Mouse (Mus musculus) embryonic facial prominence, embryonic 14.5 days (tissue): ENCODE measurements around the gene Kir3dl2. TPM values are rescaled to one million over a fixed set of nuclear protein-coding genes. Genes with fewer than 3 reads are reported as not detected.
"Not testable (repeated sequence)": the region's sequence is repeated elsewhere in the genome, so short reads cannot be mapped to it uniquely, and the experiment has no call there.

Source experiments
- ATAC-seq: fragments of 200-750 bp; cut with Nextera tagmentation; 2 replicates; pipeline ENCODE4 v1.8.0; 2017; ENCODE audit warnings: low read depth, moderate number of reproducible peaks, moderate TSS enrichment
- DNase-seq: peaks from one replicate; pipeline ENCODE4 v3.0.0-alpha.2; 2015; ENCODE audit warnings: low spot score
- H3K27ac ChIP-seq: fragments of 300-500 bp; sonication (generic); replicated peaks from 2 replicates; pipeline ENCODE4 v1.5.1; 2014; ENCODE audit warnings: low read depth, mild to moderate bottlenecking, low read length, moderate library complexity
- H3K27me3 ChIP-seq: fragments of 300-500 bp; sonication (generic); replicated peaks from 2 replicates; pipeline ENCODE4 v1.6.1; 2014; ENCODE audit warnings: low read length; ENCODE audit not compliant: control insufficient read depth, insufficient read depth
- H3K36me3 ChIP-seq: fragments of 300-500 bp; sonication (generic); 2 replicates; pipeline ENCODE4 v1.6.1; 2014; ENCODE audit warnings: low read length, mixed read lengths; ENCODE audit not compliant: control insufficient read depth, insufficient read depth
- H3K4me1 ChIP-seq: fragments of 300-500 bp; sonication (generic); 2 replicates; pipeline ENCODE4 v1.6.1; 2014; ENCODE audit warnings: antibody characterized with exemption, low read length; ENCODE audit not compliant: control insufficient read depth, insufficient read depth
- H3K4me2 ChIP-seq: fragments of 300-500 bp; sonication (generic); 2 replicates; pipeline ENCODE4 v1.6.1; 2014; ENCODE audit warnings: low read depth, mild to moderate bottlenecking, low read length, moderate library complexity, mixed read lengths
- H3K4me3 ChIP-seq: fragments of 300-500 bp; sonication (generic); 2 replicates; pipeline ENCODE4 v1.5.1; 2014; ENCODE audit warnings: low read depth, mild to moderate bottlenecking, low read length
- H3K9ac ChIP-seq: fragments of 300-500 bp; sonication (generic); 2 replicates; pipeline ENCODE4 v1.6.1; 2014; ENCODE audit warnings: low read depth, mild to moderate bottlenecking, low read length, moderate library complexity, mixed read lengths
- H3K9me3 ChIP-seq: fragments of 300-500 bp; sonication (generic); 2 replicates; pipeline ENCODE4 v1.6.1; 2016; ENCODE audit warnings: low read length; ENCODE audit not compliant: control insufficient read depth
- WGBS: fragments of 180-500 bp; shearing (Covaris S2); extraction: QIAGEN DNeasy Blood & Tissue Kit; methylation state at CpG from one replicate; pipeline ENCODE4 v1.1.7; 2014; 5-methylcytosine and 5-hydroxymethylcytosine counted together
- polyA plus RNA-seq: library from polyadenylated mRNA; unstranded; fragments of >200 nt; fragmentation: Nextera tagmentation; extraction: Ambion mirVana; gene quantifications from 2 replicates; pipeline ENCODE4 v1.2.1, GENCODE M21; 2014

Gene Kir3dl2
- not detected in 2 replicates for polyA plus RNA-seq

DNA sequence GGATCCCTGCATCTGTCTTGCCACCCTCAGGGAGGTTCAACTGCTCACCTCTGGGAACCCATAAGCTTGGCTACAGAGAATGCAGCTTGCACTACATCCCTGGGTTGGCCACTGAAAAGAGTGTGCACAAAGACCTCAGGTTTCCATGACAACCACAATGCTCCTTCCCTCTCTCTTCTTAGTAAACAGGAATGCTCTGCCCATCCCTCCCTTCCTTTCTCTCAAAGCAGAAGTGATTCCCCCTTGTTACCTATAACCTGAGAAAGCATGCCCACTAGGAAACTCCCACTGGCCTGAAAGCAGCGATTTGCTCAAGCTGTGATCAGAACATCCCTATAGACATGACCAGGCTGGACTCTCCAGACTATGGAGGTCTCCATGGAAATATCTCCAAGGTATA lies at the start of gene Kir3dl2:
Kir3dl2 (minus strand) TSS at position 101 of the 400 bp plus-strand sequence.
- not testable (repeated sequence) for H3K9me3 ChIP-seq, H3K9ac ChIP-seq, H3K4me1 ChIP-seq, ATAC-seq, H3K36me3 ChIP-seq, H3K4me3 ChIP-seq, H3K4me2 ChIP-seq, H3K27ac ChIP-seq, DNase-seq, H3K27me3 ChIP-seq
- WGBS = 65% methylated on average over 1 of the region's 1 CpGs

DNA sequence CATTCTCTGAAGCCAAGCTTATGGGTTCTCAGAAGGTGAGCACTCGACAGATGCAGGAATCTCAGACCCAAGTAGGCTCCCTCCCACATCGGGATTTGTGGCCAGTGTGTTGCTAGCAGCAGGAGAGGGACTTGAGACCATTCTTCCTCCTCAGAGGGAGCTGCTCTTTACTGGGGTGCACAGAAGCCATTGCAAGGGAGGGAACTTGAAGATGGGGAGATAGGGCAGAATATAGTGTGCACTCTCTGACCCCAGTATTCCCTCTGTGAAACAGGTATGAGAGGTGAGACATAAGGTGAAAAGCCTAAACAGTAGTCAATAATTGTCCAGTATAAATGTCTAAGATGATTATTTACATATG lies 47.0 kb upstream of the Kir3dl2 start:
- WGBS = 28% methylated on average over 2 of the region's 2 CpGs

DNA sequence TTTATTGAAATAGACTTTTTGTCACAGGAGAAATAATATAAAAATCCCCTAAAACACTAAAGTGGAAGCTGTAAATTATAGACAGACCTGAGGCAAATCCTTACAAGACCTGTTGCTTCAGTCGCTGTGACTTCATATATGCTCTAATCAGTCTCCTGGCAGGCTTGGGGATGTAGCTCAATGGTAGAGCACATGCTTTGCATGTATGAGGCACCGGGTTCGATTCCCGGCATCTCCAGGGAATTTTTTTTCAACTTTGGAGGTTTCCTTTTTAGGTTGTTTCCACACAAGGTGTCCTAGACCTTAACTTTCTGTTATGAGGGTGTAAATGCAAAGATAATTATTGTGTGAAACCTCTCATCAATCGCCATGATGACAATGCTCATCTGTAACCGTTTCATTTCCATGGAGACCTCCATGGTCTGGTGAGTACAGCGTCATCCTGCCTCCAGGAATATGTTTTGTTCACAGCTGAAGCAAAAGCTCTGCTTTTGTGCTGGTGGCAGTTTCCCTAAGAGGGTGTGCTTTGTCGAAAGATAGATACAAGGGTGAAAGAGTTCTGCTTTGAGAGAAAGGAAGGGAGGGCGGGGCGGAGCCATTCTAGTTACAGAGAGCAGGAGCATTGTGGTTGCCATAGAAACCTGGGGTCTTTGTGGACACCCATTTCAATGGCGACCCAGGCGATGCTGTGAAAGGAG lies 46.5 kb upstream of the Kir3dl2 start, which contains the start of gene Tceal3:
Tceal3 (plus strand) TSS at position 644 of the 698 bp plus-strand sequence.
- DNase-seq = peak; percentile 20
- 53% methylated on average over 12 of the region's 12 CpGs for WGBS
- no peak within 1 kb of the TSS for H3K27ac ChIP-seq
- no peak; the same call in 1 of the 2 replicates for ATAC-seq
- no peak within 1 kb of the TSS for H3K9ac ChIP-seq
- no peak within 1 kb of the TSS for H3K4me3 ChIP-seq
- H3K9me3 ChIP-seq = no peaks in the 10 kb centered on the region
- no peaks in the 10 kb centered on the region for H3K36me3 ChIP-seq
- H3K27me3 ChIP-seq = no peaks in the 10 kb centered on the region
- H3K4me1 ChIP-seq = no peaks in the 10 kb centered on the region
- peak within 1 kb of the TSS; percentile 28; the same call in 1 of the 2 replicates for H3K4me2 ChIP-seq

More for the DNA sequence above, 47.0 kb upstream of the Kir3dl2 start:
- no peak for DNase-seq
- ATAC-seq = no peak
- H3K4me3 ChIP-seq = no peak overlapping the region
- peak overlapping the region; percentile 28; the same call in 1 of the 2 replicates for H3K4me2 ChIP-seq
- no peaks in the 10 kb centered on the region for H3K27me3 ChIP-seq
- H3K9ac ChIP-seq = no peak overlapping the region
- no peak overlapping the region for H3K27ac ChIP-seq
- no peaks in the 10 kb centered on the region for H3K36me3 ChIP-seq
- no peaks in the 10 kb centered on the region for H3K9me3 ChIP-seq
- no peaks in the 10 kb centered on the region for H3K4me1 ChIP-seq

DNA sequence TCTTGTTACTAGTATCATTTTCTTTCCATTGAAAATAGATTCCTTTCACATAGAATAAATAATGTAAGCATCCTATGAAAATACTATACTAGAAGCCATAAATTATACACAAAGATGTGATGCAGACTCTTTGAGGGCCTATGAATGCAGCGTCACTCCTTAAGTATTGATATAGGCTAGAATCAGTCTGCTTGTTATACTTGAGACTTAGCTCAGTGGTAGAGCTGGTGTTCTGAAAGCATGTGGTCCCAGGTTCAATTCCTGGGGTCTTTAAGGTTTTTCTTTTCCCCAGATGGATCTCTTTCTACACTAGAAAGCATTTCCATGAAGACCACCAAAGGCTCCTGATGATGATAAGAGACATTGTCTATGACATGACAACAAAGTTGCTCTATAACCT lies 40.8 kb upstream of the Kir3dl2 start:
- DNase-seq (no peak), ATAC-seq (no peak)
- Histone ChIP-seq H3K27me3 (no peaks in the 10 kb centered on the region), H3K4me2 (no peak overlapping the region), H3K27ac (no peak overlapping the region), H3K9ac (no peak overlapping the region), H3K4me1 (no peaks in the 10 kb centered on the region), H3K4me3 (no peak overlapping the region), H3K36me3 (no peaks in the 10 kb centered on the region), H3K9me3 (no peaks in the 10 kb centered on the region)
- WGBS = 90% methylated on average over 1 of the region's 1 CpGs

DNA sequence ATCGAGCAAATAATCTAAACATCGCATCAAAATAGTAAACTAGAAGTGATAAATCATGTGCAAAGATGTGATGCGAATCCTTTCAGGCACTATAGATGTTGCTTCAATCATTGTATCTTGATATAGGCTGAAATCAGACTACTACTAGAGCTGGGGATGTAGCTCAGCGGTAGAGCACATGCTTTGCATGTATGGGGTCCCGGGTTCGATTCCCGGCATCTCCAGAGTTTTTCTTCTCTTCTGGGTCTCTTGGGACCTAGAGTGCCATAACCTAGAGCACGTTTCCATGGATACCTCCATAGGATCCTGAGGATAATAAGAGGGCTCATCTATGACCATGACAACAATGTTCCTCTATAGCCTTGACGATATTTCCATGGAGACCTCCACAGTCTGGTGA lies 25.2 kb upstream of the Kir3dl2 start:
- WGBS = 90% methylated on average over 9 of the region's 9 CpGs
- DNase-seq, ATAC-seq, H3K36me3 ChIP-seq, H3K4me3 ChIP-seq, H3K9me3 ChIP-seq, H3K4me2 ChIP-seq, H3K9ac ChIP-seq, H3K27me3 ChIP-seq, H3K27ac ChIP-seq, H3K4me1 ChIP-seq: not testable (repeated sequence)

DNA sequence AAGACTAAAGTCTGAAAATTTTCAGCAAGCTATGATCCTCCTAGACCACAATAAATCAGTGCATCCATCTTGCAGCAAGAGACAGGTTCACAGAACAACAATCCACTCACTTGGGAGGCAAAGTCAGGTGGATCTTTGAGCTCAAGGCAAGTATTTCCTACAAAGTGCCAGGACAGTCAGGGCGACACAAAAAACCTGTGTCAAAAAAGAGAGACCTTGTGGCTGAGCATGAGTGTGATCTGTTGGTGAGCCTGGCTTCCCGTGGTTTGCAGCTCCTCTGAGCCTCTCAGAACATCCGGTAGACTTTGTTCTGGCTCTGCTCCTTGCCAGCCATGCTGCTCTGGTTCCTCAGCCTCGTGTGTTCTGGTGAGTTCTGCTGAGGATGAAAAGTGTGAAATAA lies 26.2 kb downstream of the Kir3dl2 start, which contains the start of gene Kir3dl1:
Kir3dl1 (plus strand) TSS at position 301 of the 400 bp plus-strand sequence.
- not testable (repeated sequence) for H3K9ac ChIP-seq, H3K27me3 ChIP-seq, ATAC-seq, H3K27ac ChIP-seq, H3K9me3 ChIP-seq, H3K4me1 ChIP-seq, H3K36me3 ChIP-seq, DNase-seq, H3K4me2 ChIP-seq, H3K4me3 ChIP-seq
- 72% methylated on average over 4 of the region's 4 CpGs for WGBS

Other genes with a start within 250 kb of the Kir3dl2 start
- not detected in 2 replicates for gene Kir3dl1, start 26.1 kb downstream of the Kir3dl2 start, polyA plus RNA-seq
- 26.3 and 26.6 TPM in 2 replicates for gene Tceal3, start 46.8 kb upstream of the Kir3dl2 start, polyA plus RNA-seq
- 16.4 and 17.4 TPM in 2 replicates for gene Tceal1, start 163.9 kb upstream of the Kir3dl2 start, polyA plus RNA-seq
- 655 and 681 TPM in 2 replicates for gene Morf4l2, start 199.6 kb upstream of the Kir3dl2 start, polyA plus RNA-seq
- gene Glra4, start 236.1 kb upstream of the Kir3dl2 start, polyA plus RNA-seq = 0.17 and 0.18 TPM in 2 replicates